Mouse (Mus musculus): ENCODE results near the gene Samd5. TPM values are rescaled to one million over a fixed set of nuclear protein-coding genes. Genes with fewer than 3 reads are reported as not detected.

The Samd5 gene
- total RNA-seq, 4 experiments from 2014 or later: 11.7 to 21.6 (median 13.9) TPM

DNA sequence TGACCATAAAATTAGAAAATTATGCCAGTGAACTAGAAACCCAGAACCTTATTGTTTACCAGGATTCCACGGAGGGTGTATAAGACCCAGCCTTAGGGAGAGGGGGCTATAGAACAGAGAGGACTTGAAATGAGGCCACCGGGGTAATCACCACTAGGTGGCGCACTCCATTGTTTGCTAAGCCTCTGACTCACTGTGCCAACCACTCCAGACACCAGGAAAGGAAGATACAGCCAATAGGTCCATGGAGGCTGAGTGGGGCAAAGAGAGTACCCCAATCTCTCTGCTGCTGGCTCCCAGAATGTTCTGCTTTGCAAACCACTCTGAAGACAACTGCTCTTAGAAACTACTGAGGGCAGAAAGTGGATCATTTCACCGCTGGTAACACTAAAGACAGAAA lies 99.4 kb downstream of the Samd5 start:
- DNase-seq (ENCODE audit: low spot score in 2 of 2): peak; percentile 28 to 57

DNA sequence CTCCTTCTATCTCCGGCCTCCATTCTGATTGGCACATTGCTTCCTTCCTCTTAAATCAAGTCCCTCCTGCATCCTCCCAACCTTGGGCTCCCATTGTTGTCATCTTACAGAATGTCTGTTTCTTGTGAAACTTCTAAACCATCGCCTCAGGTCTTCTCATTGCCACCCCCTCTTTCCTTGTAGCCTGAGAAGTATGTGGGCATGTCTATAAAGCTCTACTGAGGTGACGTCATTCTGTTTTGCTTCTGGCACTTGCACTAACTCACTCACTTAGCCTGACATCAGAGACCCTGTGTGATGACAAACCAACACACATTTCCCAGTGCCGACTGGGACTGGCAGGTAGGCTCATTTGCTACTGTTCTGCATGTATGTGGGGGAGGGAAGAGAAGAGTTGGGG lies 100.9 kb downstream of the Samd5 start:
- DNase-seq (ENCODE audit: low spot score in 2 of 2): no peak

Other genes with a start within 250 kb of the Samd5 start
- 100 to 1,000 TPM in 2 of 4 experiments, 10 to 100 TPM in 2; 94.0 to 109 (median 100) TPM for gene Stxbp5, start 225.9 kb upstream of the Samd5 start, total RNA-seq (2022)

Data from left cerebral cortex, adult 8-10 months (tissue).